Mouse (Mus musculus): ENCODE results near the gene Fam47c. TPM values are rescaled to one million over a fixed set of nuclear protein-coding genes. Genes with fewer than 3 reads are reported as not detected.

The Fam47c gene
- not detected in 2 replicates for polyA plus RNA-seq (2014; fragmentation: Nextera tagmentation; extraction: Ambion mirVana)

DNA sequence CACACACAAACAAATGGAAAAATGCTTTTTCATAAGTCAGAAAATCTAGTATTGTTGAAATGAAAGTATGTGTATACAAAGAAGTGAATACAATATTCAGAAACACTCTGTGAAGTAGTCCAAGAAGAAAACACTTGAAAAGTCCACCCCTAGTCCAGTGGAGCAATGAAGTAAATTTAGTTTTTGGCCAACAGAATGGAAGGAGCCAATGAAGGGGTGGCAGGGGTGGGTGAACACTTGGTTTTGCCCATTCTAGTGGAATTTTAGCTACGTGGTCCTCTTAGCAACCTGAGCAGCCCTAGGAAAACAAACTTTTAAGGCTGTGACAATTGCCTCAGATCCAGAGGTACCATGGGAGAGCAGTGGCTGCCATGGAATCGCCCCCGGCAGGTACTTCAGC lies at the start of gene Fam47c:
Gene Fam47c (plus strand): TSS at position 301 of the 400 bp plus-strand sequence.
- WGBS, result 93% methylated on average over 3 of the region's 3 CpGs
- no peak for ATAC-seq (ENCODE audit: low FRiP score, low TSS enrichment)
- H3K9ac ChIP-seq (replicated peaks; ENCODE audit: low read length), result no peak within 1 kb of the TSS
- no peak within 1 kb of the TSS for H3K4me2 ChIP-seq (ENCODE audit: low read length)
- H3K4me3 ChIP-seq (replicated peaks; ENCODE audit: low read depth, low read length), result no peak within 1 kb of the TSS
- H3K27ac ChIP-seq (replicated peaks; ENCODE audit: low read depth, low read length), result no peak within 1 kb of the TSS
- no peaks in the 10 kb centered on the region for H3K4me1 ChIP-seq (ENCODE audit: control insufficient read depth, insufficient read depth, low read length)
- H3K9me3 ChIP-seq (ENCODE audit: control insufficient read depth, low read length), result no peaks in the 10 kb centered on the region
- DNase-seq, result no peak
- H3K36me3 ChIP-seq (ENCODE audit: control insufficient read depth, insufficient read depth, low read length), result no peaks in the 10 kb centered on the region
- no peaks in the 10 kb centered on the region for H3K27me3 ChIP-seq (ENCODE audit: control insufficient read depth, insufficient read depth, low read length)

DNA sequence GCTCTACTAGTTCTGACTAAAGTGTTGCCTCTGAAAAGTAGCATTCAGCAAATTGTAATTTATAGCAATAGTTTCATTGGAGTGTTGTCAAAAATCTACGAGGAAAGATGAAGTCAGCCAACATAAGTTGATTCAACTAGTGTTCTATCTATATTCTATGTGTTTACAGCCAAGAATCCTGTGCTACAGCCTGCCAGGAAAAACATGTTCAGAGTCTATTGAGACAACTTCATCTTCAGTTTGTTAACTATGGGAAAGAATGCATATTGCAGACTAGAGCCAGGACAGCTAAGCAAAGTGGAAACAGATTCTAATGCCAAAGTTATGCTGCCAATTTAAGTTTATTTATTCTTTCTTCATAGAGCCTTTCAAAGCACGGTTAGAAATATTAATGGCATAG lies 31.8 kb downstream of the Fam47c start:
- Histone ChIP-seq H3K4me1 (ENCODE audit: control insufficient read depth, insufficient read depth, low read length) (no peaks in the 10 kb centered on the region), H3K4me2 (ENCODE audit: low read length) (no peak overlapping the region), H3K9ac (replicated peaks; ENCODE audit: low read length) (no peak overlapping the region), H3K9me3 (ENCODE audit: control insufficient read depth, low read length) (no peaks in the 10 kb centered on the region), H3K27ac (replicated peaks; ENCODE audit: low read depth, low read length) (no peak overlapping the region), H3K4me3 (replicated peaks; ENCODE audit: low read depth, low read length) (no peak overlapping the region), H3K27me3 (ENCODE audit: control insufficient read depth, insufficient read depth, low read length) (no peaks in the 10 kb centered on the region), H3K36me3 (ENCODE audit: control insufficient read depth, insufficient read depth, low read length) (no peaks in the 10 kb centered on the region)
- WGBS, result 68% methylated on average over 2 of the region's 2 CpGs
- no peak for DNase-seq
- no peak for ATAC-seq (ENCODE audit: low FRiP score, low TSS enrichment)

DNA sequence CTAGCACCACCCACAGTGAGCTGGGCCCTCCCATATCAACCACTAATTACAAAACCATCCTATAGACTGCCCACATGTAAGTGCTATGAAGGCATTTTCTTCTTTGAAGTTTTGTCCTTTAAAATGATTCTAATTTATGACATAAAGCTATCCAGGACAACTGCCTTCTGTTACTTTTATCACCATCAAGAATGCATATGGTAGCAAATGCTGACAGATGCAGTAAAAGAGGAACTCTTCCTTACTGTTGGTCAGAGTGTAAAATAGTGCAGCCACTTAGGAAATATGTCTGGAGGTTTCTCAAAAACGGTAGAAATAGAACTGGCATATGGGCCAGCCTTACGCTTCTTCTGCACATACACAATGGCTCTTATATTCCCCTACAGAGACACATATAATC lies 39.5 kb downstream of the Fam47c start:
- Histone ChIP-seq H3K9ac (replicated peaks; ENCODE audit: low read length) (no peak overlapping the region), H3K9me3 (ENCODE audit: control insufficient read depth, low read length) (no peaks in the 10 kb centered on the region), H3K27ac (replicated peaks; ENCODE audit: low read depth, low read length) (no peak overlapping the region), H3K4me3 (replicated peaks; ENCODE audit: low read depth, low read length) (no peak overlapping the region), H3K36me3 (ENCODE audit: control insufficient read depth, insufficient read depth, low read length) (no peaks in the 10 kb centered on the region), H3K27me3 (ENCODE audit: control insufficient read depth, insufficient read depth, low read length) (no peaks in the 10 kb centered on the region), H3K4me1 (ENCODE audit: control insufficient read depth, insufficient read depth, low read length) (no peaks in the 10 kb centered on the region), H3K4me2 (ENCODE audit: low read length) (no peak overlapping the region)
- WGBS, result 82% methylated on average over 2 of the region's 2 CpGs
- DNase-seq, result no peak
- no peak for ATAC-seq (ENCODE audit: low FRiP score, low TSS enrichment)

Other genes with a start within 250 kb of the Fam47c start
- 6.4 and 6.9 TPM in 2 replicates for gene Prrg1, start 153.9 kb upstream of the Fam47c start, polyA plus RNA-seq (2014; fragmentation: Nextera tagmentation; extraction: Ambion mirVana)